Mouse (Mus musculus): ENCODE measurements around the gene Zfp93. TPM values are rescaled to one million over a fixed set of nuclear protein-coding genes. Genes with fewer than 3 reads are reported as not detected.

Gene Zfp93
- polyA plus RNA-seq, 1 experiment from 2014 or later: 1.9 TPM

- Histone ChIP-seq H3K4me2 (peak within 1 kb of the TSS; percentile 92), H3K27me3 (replicated peaks) (0 out of 2 replicates have a peak, but pooled peaks cover 3% of the 10 kb centered on the region), H3K9ac (peak within 1 kb of the TSS; percentile 75), H3K4me3 (peak within 1 kb of the TSS; percentile 71), H3K9me3 (replicated peaks) (no peaks in the 10 kb centered on the region), H3K36me3 (peaks cover 15% of the 10 kb centered on the region), H3K27ac (peak within 1 kb of the TSS; percentile 76), H3K4me1 (peaks cover 15% of the 10 kb centered on the region)
- peak; percentile 92 for ATAC-seq
- WGBS (ENCODE audit: insufficient replicate concordance): 1% methylated on average over 33 of the region's 33 CpGs
These were observed 46.4 kb downstream of the Zfp93 start, which contains the start of gene Zfp94 for GRCm38 (mm10) chr7:24316567-24317092. TSS of gene Zfp94 (minus strand) at chr7:24316666.

GRCm38 (mm10) chr7:24318942-24319341, 48.7 kb downstream of the Zfp93 start:
- 0 out of 2 replicates have a peak, but pooled peaks cover under 1% of the 10 kb centered on the region for H3K36me3 ChIP-seq
- H3K4me2 ChIP-seq: no peak overlapping the region
- H3K9ac ChIP-seq: no peak overlapping the region
- H3K27me3 ChIP-seq (replicated peaks): 0 out of 2 replicates have a peak, but pooled peaks cover 3% of the 10 kb centered on the region
- no peak for ATAC-seq
- H3K9me3 ChIP-seq (replicated peaks): peaks cover 4% of the 10 kb centered on the region; the same call in 1 of the 2 replicates
- WGBS (ENCODE audit: insufficient replicate concordance): 36% methylated on average over 6 of the region's 6 CpGs
- no peak overlapping the region for H3K27ac ChIP-seq
- no peak overlapping the region for H3K4me3 ChIP-seq
- peaks cover 15% of the 10 kb centered on the region for H3K4me1 ChIP-seq

- ATAC-seq: no peak
- Histone ChIP-seq H3K27me3 (replicated peaks) (peaks cover 29% of the 10 kb centered on the region), H3K4me3 (no peak overlapping the region), H3K4me1 (no peaks in the 10 kb centered on the region), H3K27ac (no peak overlapping the region), H3K36me3 (no peaks in the 10 kb centered on the region), H3K9me3 (replicated peaks) (peaks cover 8% of the 10 kb centered on the region; the same call in 1 of the 2 replicates), H3K9ac (no peak overlapping the region), H3K4me2 (no peak overlapping the region)
- WGBS (ENCODE audit: insufficient replicate concordance): 53% methylated on average over 4 of the region's 4 CpGs
These were observed 52.4 kb downstream of the Zfp93 start for GRCm38 (mm10) chr7:24322593-24322992.

GRCm38 (mm10) chr7:24325197-24325596, 55.0 kb downstream of the Zfp93 start:
- Histone ChIP-seq H3K27ac (no peak overlapping the region), H3K27me3 (replicated peaks) (peaks cover 32% of the 10 kb centered on the region), H3K9ac (no peak overlapping the region), H3K4me3 (no peak overlapping the region), H3K9me3 (replicated peaks) (peaks cover 8% of the 10 kb centered on the region; the same call in 1 of the 2 replicates), H3K36me3 (no peaks in the 10 kb centered on the region), H3K4me2 (no peak overlapping the region), H3K4me1 (no peaks in the 10 kb centered on the region)
- no peak for ATAC-seq
- 70% methylated on average over 6 of the region's 6 CpGs for WGBS (ENCODE audit: insufficient replicate concordance)

- Histone ChIP-seq H3K9ac (no peak overlapping the region), H3K9me3 (replicated peaks) (peaks cover 8% of the 10 kb centered on the region; the same call in 1 of the 2 replicates), H3K4me1 (no peaks in the 10 kb centered on the region), H3K36me3 (no peaks in the 10 kb centered on the region), H3K27ac (no peak overlapping the region), H3K4me3 (no peak overlapping the region), H3K27me3 (replicated peaks) (peaks cover 29% of the 10 kb centered on the region), H3K4me2 (peak overlapping the region; percentile 44)
- no peak for ATAC-seq
- WGBS (ENCODE audit: insufficient replicate concordance): 12% methylated on average over 13 of the region's 13 CpGs
These were observed 55.5 kb downstream of the Zfp93 start for GRCm38 (mm10) chr7:24325675-24326128.

GRCm38 (mm10) chr7:24326273-24327135, 56.3 kb downstream of the Zfp93 start:
- 43% methylated on average over 20 of the region's 20 CpGs for whole genome bisulfite sequencing (ENCODE audit: insufficient replicate concordance)
- H3K4me1 ChIP-seq: no peaks in the 10 kb centered on the region
- H3K4me3 ChIP-seq: no peak overlapping the region
- peaks cover 8% of the 10 kb centered on the region; the same call in 1 of the 2 replicates for H3K9me3 ChIP-seq (replicated peaks)
- H3K4me2 ChIP-seq: peak overlapping the region; percentile 44; the same call in 1 of the 2 replicates
- no peaks in the 10 kb centered on the region for H3K36me3 ChIP-seq
- ATAC-seq: no peak
- no peak overlapping the region for H3K27ac ChIP-seq
- H3K27me3 ChIP-seq (replicated peaks): peaks cover 31% of the 10 kb centered on the region
- H3K9ac ChIP-seq: no peak overlapping the region

Other genes with a start within 250 kb of the Zfp93 start
- gene Vmn1r183, start 217.2 kb upstream of the Zfp93 start, polyA plus RNA-seq (2016; fragmentation: Nextera tagmentation; extraction: Ambion mirVana): not detected in 2 replicates
- gene Zfp180, start 188.5 kb upstream of the Zfp93 start, polyA plus RNA-seq (2016; fragmentation: Nextera tagmentation; extraction: Ambion mirVana): 13.3 and 14.8 TPM in 2 replicates
- gene Zfp112, start 158.1 kb upstream of the Zfp93 start, polyA plus RNA-seq (2016; fragmentation: Nextera tagmentation; extraction: Ambion mirVana): 1.4 and 1.5 TPM in 2 replicates
- 5.5 and 7.1 TPM in 2 replicates for gene Zfp235, start 136.3 kb upstream of the Zfp93 start, polyA plus RNA-seq (2016; fragmentation: Nextera tagmentation; extraction: Ambion mirVana)
- 1.4 and 1.5 TPM in 2 replicates for gene Zfp114, start 95.4 kb upstream of the Zfp93 start, polyA plus RNA-seq (2016; fragmentation: Nextera tagmentation; extraction: Ambion mirVana)
- gene Zfp111, start 59.0 kb upstream of the Zfp93 start, polyA plus RNA-seq (2016; fragmentation: Nextera tagmentation; extraction: Ambion mirVana): 2.1 and 4.2 TPM in 2 replicates
- gene Zfp109, start 32.9 kb upstream of the Zfp93 start, polyA plus RNA-seq (2016; fragmentation: Nextera tagmentation; extraction: Ambion mirVana): 2.0 and 2.7 TPM in 2 replicates
- gene Zfp108, start 15.6 kb upstream of the Zfp93 start, polyA plus RNA-seq (2016; fragmentation: Nextera tagmentation; extraction: Ambion mirVana): 0.48 and 0.56 TPM in 2 replicates
- gene Zfp61, start 30.8 kb downstream of the Zfp93 start, polyA plus RNA-seq (2016; fragmentation: Nextera tagmentation; extraction: Ambion mirVana): 7.1 and 7.7 TPM in 2 replicates
- gene Zfp94, start 46.2 kb downstream of the Zfp93 start, polyA plus RNA-seq (2016; fragmentation: Nextera tagmentation; extraction: Ambion mirVana): 3.0 and 3.6 TPM in 2 replicates
- not detected in 2 replicates for gene Tescl, start 63.5 kb downstream of the Zfp93 start, polyA plus RNA-seq (2016; fragmentation: Nextera tagmentation; extraction: Ambion mirVana)
- not detected in 2 replicates for gene Lypd5, start 78.8 kb downstream of the Zfp93 start, polyA plus RNA-seq (2016; fragmentation: Nextera tagmentation; extraction: Ambion mirVana)
- gene Kcnn4, start 99.8 kb downstream of the Zfp93 start, polyA plus RNA-seq (2016; fragmentation: Nextera tagmentation; extraction: Ambion mirVana): 159 and 161 TPM in 2 replicates
- gene Smg9, start 129.2 kb downstream of the Zfp93 start, polyA plus RNA-seq (2016; fragmentation: Nextera tagmentation; extraction: Ambion mirVana): 22.9 and 23.5 TPM in 2 replicates
- gene Irgc1, start 181.9 kb downstream of the Zfp93 start, polyA plus RNA-seq (2016; fragmentation: Nextera tagmentation; extraction: Ambion mirVana): not detected in 2 replicates
- gene Plaur, start 192.1 kb downstream of the Zfp93 start, polyA plus RNA-seq (2016; fragmentation: Nextera tagmentation; extraction: Ambion mirVana): 2.6 and 2.8 TPM in 2 replicates
- 0.28 and 0.35 TPM in 2 replicates for gene Cadm4, start 211.6 kb downstream of the Zfp93 start, polyA plus RNA-seq (2016; fragmentation: Nextera tagmentation; extraction: Ambion mirVana)
- 12.4 and 14.2 TPM in 2 replicates for gene Zfp428, start 236.6 kb downstream of the Zfp93 start, polyA plus RNA-seq (2016; fragmentation: Nextera tagmentation; extraction: Ambion mirVana)
- 0.20 and 0.24 TPM in 2 replicates for gene AC161166.1, start 242.0 kb downstream of the Zfp93 start, polyA plus RNA-seq (2016; fragmentation: Nextera tagmentation; extraction: Ambion mirVana)

Measured in liver, embryonic 12.5 days (tissue).